In the genomic region with DNA sequence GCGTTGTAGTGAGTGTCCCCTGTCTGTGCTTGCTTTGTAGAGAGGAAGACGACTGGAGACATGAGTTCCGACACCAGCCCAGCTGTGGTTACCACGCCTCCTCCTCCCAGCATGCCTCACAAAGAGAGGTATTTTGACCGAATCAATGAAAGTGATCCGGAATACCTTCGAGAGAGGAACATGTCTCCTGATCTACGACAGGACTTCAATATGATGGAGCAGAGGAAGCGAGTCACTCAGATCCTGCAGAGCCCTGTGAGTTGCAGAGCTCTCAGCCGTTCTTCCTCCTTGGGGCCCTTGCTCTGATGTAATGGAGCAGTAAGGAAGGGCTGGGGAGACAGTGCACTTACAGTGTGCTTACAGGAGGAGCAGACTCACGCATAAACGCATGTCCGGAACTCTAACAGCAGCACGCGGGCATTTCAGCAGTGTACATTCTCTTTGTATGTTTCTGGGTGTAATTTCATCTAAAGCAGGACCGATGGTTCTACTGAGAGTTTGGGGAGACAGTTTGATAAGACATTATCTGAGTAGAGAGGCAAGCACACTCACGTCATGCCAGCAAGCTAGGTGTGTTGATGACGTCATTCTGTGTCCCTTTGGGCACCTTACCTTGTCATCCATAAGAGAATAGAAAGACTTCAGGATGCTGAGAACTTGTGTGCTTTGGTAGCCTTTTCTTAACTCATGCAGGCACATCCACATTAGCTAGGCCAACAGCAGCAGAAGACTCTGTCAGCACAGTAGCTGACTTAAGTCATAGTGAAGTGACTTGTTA, we compare ENCODE assay signal across 12 mouse cellular contexts.
A peak's percentile ranks its signal among the peaks of the same experiment; 100 is the strongest.
DNase-seq lines count a peak whose midpoint lies in the region; ATAC-seq lines count a peak whose summit lies in the region.
"Had no signal": no experiment of that assay in that cellular context is flagged by ENCODE, and none has a peak within 500 bp of the region (broad histone marks: within the 10 kb centered on the region; RNA-seq: fewer than 3 reads in every experiment).

No protein-coding gene starts in this region.

- H3K9me3 ChIP-seq in heart, embryonic 16.5 days (replicated peaks; ENCODE audit: control insufficient read depth, low read length): no peaks in the 10 kb centered on the region
- no peaks in the 10 kb centered on the region for H3K9me3 ChIP-seq in heart, embryonic 11.5 days (replicated peaks; ENCODE audit: control insufficient read depth, low read length)
- H3K9me3 ChIP-seq: G1E had no signal

- H3K9ac ChIP-seq in heart, embryonic 16.5 days (ENCODE audit: low read length): no peak overlapping the region
- H3K9ac ChIP-seq in heart, embryonic 11.5 days (ENCODE audit: low read depth, low read length): no peak overlapping the region

- peak overlapping the region; percentile 77; the same call in 1 of the 2 replicates for H3K27ac ChIP-seq in heart, embryonic 16.5 days (ENCODE audit: low read length)
- H3K27ac ChIP-seq in heart, embryonic 11.5 days (ENCODE audit: low read depth, low read length): no peak overlapping the region

- 77% methylated on average over 18 of the region's 18 CpGs for WGBS in heart, embryonic 16.5 days
- 78% methylated on average over 18 of the region's 18 CpGs for WGBS in heart, embryonic 11.5 days (ENCODE audit: insufficient replicate concordance)

- no peaks in the 10 kb centered on the region for H3K27me3 ChIP-seq in heart, embryonic 16.5 days (ENCODE audit: control insufficient read depth, insufficient read depth, low read length)
- H3K27me3 ChIP-seq in heart, embryonic 11.5 days (ENCODE audit: control insufficient read depth, insufficient read depth, low read length): no peaks in the 10 kb centered on the region

- no peak overlapping the region for H3K4me3 ChIP-seq in heart, embryonic 16.5 days (ENCODE audit: low read length)
- H3K4me3 ChIP-seq in heart, embryonic 11.5 days (ENCODE audit: low read depth, low read length): no peak overlapping the region

- intact Hi-C loops in left cerebral cortex, postnatal 25 days (cut with DNase I): no loop called here

- peak; percentile 60 for DNase-seq in CD4-positive helper T cell, adult 2 months (ENCODE audit: low read depth, low spot score)
- peak; percentile 76 for DNase-seq in R1 (ENCODE audit: low read depth, low spot score)
- DNase-seq in left cerebral cortex, postnatal 25 days (ENCODE audit: low spot score in 2 of 2): no peak
- no peak for DNase-seq in layer of hippocampus, adult 9-10 months (ENCODE audit: low spot score)
- no peak for DNase-seq in retina, postnatal 1 day
- DNase-seq: lung, postnatal 36 days; right cerebral cortex, postnatal 4 days had no signal

- no peak overlapping the region for H3K4me2 ChIP-seq in heart, embryonic 16.5 days (ENCODE audit: low read depth, low read length)
- no peak overlapping the region for H3K4me2 ChIP-seq in heart, embryonic 11.5 days

- peaks cover 23% of the 10 kb centered on the region; the same call in 1 of the 2 replicates for H3K36me3 ChIP-seq in heart, embryonic 16.5 days (ENCODE audit: control insufficient read depth, insufficient read depth)
- no peaks in the 10 kb centered on the region for H3K36me3 ChIP-seq in heart, embryonic 11.5 days (ENCODE audit: control insufficient read depth, insufficient read depth, low read length)

- no peak for ATAC-seq in heart, embryonic 16.5 days (replicated peaks; ENCODE audit: extremely low read depth, insufficient read depth, low FRiP score)
- no peak for ATAC-seq in heart, embryonic 11.5 days (replicated peaks; ENCODE audit: insufficient number of reproducible peaks, low FRiP score, low TSS enrichment)
- ATAC-seq in monocyte, adult 5-6 weeks (replicated peaks; ENCODE audit: insufficient number of reproducible peaks, low FRiP score, low TSS enrichment, poor library complexity, severe bottlenecking): 0 out of 2 replicates have a peak, but pooled peaks have one; percentile 28
- ATAC-seq: forebrain, embryonic 16.5 days had no signal

- H3K4me1 ChIP-seq in heart, embryonic 16.5 days (ENCODE audit: control insufficient read depth, insufficient read depth, low read length): peaks cover 19% of the 10 kb centered on the region
- peaks cover 32% of the 10 kb centered on the region for H3K4me1 ChIP-seq in heart, embryonic 11.5 days (ENCODE audit: control insufficient read depth, insufficient read depth, low read length)

Comparison
In these comparisons a context has a peak if more than half of its experiments do, and no peak if none do; other contexts are left out.
1. DNase-seq: peak in CD4-positive helper T cell, adult 2 months (single experiment) and R1 (single experiment); none in left cerebral cortex, postnatal 25 days (0 of 2), layer of hippocampus, adult 9-10 months (single experiment) and retina, postnatal 1 day (single experiment).